Mouse (Mus musculus) cerebellum, postnatal 4 days (tissue): ENCODE results near the gene Ndufa4l2.

ENCODE experiments used
- DNase-seq, 2 experiments: peaks; one replicate each; pipeline ENCODE4 v3.0.0; 2022; ENCODE audit warnings: low spot score in 2 of 2, mixed read lengths in 1 of 2

Ndufa4l2 gene

GRCm38 (mm10) chr10:127526048-127526447 lies 11.3 kb downstream of the Ndufa4l2 start:
- DNase-seq, result no peak

GRCm38 (mm10) chr10:127526681-127527080 lies 11.9 kb downstream of the Ndufa4l2 start:
- DNase-seq, result peak in 1 of 2 experiments; percentile 78

DNA sequence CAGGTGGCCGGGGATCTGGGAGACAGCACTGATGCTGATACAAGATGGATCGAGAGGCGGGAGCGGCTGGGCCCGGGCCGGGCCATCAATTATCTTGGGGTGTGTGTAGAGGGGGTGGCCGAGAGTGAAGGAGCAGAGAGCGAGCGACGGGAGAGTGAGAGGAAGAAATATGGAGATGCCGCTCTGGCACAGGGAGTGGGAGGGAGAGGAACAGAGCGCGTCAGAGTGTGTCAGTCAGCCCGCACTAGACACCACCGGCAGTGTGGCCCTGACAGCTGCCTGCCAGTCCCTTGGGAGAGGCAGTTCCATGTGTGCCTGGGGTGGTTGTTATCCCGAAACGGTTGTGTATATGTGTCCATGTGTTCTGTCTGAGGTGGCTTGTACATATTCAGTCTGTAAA lies 12.7 kb downstream of the Ndufa4l2 start:
- DNase-seq, result no peak

GRCm38 (mm10) chr10:127530945-127531344 lies 16.2 kb downstream of the Ndufa4l2 start:
- DNase-seq, result no peak

GRCm38 (mm10) chr10:127531548-127531947 lies 16.8 kb downstream of the Ndufa4l2 start:
- no peak for DNase-seq

DNA sequence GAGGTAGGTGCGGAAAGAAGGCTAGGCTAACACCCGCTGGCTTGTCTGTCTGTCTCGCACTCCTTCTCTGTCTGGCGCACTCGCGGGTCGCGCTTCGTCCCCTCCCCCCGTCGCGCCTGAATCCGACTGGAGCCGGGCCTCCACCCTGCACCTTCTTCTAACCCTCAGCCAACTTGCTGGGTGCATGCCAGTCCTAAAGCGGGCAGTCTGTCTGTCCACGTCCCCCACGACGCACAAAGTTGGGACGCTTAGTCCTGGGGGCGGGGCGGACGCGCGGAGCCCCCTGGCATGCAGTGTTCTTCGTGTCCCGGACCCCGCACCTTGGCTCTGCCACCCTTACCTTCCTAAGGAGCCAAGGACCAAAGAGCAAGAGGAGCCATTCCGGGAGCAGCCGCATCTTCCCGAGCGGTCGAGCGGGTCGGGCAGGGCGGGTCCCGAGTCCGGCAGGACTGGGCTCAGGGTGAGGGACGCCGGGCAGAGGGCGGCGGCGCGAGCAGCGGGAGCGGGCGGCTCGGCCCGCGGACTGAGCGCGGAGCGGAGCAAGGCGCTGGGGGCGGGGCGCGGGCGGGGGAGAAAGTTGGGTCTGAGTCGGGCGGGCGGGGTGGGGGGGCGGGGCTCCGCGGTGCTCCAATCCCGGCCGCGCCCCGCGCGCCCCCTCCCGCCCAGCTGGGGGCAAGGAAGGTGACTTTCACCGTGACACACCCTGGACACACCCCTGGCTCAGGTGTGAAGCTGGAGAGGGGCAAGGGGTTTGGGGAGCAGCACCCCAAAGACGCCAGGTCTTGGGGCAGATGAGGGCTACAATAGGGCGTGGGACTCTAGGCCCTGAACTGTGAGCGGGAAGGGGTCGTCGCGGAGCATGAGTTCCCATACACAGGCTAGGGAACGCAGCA lies 19.5 kb downstream of the Ndufa4l2 start, which contains the start of gene Nxph4:
Gene Nxph4, minus strand, starts transcription at position 524 of the 893 bp plus-strand sequence.
- no peak for DNase-seq

- no peak for DNase-seq
These were observed 20.2 kb downstream of the Ndufa4l2 start for GRCm38 (mm10) chr10:127534929-127535384.

DNA sequence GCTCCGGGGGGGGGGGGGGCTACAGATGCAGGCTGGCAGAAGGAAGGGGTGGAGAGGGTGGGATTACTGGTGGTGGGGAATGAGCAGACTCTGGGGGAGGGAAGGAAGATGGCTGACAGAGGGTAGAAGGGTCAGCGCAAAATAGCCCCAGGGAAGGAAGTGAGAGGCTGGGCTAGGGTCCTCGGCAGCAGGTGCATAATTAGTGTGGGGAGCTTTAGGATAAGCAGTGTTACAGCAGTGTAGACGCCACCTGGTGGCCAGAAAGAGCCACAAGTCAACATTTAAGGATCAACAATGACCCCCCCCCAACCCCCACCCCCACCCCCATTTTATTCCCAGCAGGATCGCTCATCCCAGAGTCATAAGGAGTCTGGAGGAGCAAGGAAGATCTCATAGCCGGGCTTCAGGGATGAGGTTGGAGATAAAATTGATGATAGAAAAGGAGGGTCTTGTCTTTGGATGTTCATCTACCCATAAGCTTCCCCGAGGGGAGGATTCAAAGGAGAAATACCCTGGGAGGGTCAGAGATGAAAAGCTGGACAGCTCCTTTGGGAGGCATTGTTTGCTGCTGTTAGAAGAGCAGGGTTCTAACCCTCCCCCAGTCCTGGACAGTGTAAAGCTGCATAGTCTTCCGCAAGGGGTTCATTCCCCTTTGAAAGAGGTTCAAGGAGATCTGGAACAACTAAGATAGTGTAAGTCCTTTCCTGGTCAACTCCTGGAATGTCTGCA lies 22.0 kb downstream of the Ndufa4l2 start:
- DNase-seq, result peak in 1 of 2 experiments; percentile 56

DNA sequence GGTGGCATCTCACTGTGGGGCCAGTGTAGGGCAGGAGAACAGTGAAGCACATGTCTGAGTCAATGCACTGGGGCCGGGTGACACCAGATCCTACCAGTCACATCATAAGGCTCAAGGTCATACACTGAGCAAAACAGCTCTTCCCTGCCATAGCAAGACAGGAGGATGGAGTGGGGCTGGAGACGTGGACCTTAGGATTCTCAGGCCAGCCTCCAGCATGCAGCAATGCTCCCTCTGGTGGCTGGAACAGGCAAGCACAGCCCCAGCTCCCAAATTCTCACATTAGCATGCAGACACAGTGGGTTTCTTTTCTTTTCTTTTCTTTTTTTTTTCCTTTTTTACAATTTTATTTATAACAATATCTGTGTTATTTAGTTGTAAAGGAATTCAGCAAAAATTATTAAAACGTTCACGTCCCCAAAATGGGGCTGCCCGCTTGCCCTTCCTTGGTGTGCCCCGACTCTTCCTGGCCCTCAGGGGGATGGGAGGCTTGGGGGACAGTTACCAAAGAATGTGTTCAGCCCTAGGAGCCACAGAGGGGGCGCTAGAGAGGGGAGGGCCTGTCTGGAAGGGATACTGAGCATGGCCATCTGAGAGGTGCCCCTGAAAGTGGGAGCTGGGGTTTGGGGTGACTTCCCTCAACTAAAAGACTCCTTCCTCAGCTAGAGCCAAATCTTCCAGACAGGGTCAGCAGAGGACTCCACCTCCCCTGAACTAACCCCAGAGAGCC lies 23.3 kb downstream of the Ndufa4l2 start:
- peak; percentile 74 to 91 for DNase-seq

- no peak for DNase-seq
These were observed 26.7 kb downstream of the Ndufa4l2 start for GRCm38 (mm10) chr10:127541510-127541909.

GRCm38 (mm10) chr10:127542084-127542483 lies 27.3 kb downstream of the Ndufa4l2 start:
- peak in 1 of 2 experiments; percentile 45 for DNase-seq

DNA sequence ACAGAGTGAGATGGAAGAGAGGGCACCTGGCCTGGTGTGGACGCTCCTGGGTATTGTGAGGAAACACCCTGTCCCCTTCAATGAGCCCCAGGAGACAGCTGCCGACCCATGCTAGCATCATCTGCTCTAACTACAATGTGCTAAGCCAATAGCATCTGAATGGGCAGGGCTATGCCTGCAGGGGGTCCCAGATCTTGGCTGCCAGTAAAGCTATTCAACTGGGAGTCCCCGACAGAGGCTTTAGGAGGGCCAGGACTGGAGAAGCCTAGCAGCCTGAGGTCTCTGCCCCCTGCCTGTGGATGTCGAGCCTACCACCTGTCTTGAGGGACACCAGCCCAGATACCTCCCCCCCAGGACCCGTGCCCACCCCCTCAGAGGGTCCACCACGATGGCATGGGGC lies 28.0 kb downstream of the Ndufa4l2 start:
- DNase-seq, result no peak

DNA sequence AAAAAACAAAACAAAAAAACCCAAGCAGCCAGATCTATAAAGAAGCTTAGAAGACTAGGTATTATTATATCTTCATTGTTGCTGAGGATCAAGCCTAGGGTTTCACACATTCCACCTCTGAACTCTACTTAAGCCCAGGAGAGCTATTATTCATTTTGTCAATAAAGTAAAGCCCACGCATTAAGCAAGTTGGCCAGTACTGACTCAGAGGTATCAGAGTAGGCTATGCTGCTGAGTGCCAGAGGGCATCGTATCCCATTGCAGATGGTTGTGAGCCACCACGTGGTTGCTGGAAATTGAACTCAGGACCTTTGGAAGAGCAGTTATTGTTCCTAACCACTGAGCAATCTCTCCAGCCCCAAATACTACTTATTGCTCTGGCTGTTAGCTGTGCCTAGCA lies 29.1 kb downstream of the Ndufa4l2 start:
- no peak for DNase-seq

- DNase-seq, result no peak
These were observed 29.6 kb downstream of the Ndufa4l2 start for GRCm38 (mm10) chr10:127544375-127544774.

GRCm38 (mm10) chr10:127546505-127546904 lies 31.7 kb downstream of the Ndufa4l2 start:
- no peak for DNase-seq

GRCm38 (mm10) chr10:127548236-127548635 lies 33.5 kb downstream of the Ndufa4l2 start:
- DNase-seq, result no peak

- no peak for DNase-seq
These were observed 35.1 kb downstream of the Ndufa4l2 start for GRCm38 (mm10) chr10:127549892-127550291.

DNA sequence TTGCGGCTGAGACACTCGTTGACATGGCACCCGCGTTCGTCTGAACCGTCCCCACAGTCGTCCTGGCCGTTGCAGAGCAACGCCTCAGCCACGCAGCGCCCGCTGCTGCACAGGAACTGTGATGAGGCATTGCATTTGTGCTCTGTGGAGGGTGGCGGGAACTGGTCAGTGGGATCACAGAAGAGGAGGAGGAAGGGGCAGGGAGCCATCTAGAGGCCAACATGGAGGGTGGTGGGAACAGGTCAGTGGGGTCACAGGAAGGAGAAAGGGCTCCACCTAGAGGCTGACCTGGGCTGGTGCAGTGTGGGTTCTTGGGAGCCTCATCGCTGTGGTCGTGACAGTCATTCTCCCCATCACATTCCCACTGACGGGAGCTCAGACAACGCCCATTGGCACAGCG lies 40.9 kb downstream of the Ndufa4l2 start:
- DNase-seq, result peak in 1 of 2 experiments; percentile 70

DNA sequence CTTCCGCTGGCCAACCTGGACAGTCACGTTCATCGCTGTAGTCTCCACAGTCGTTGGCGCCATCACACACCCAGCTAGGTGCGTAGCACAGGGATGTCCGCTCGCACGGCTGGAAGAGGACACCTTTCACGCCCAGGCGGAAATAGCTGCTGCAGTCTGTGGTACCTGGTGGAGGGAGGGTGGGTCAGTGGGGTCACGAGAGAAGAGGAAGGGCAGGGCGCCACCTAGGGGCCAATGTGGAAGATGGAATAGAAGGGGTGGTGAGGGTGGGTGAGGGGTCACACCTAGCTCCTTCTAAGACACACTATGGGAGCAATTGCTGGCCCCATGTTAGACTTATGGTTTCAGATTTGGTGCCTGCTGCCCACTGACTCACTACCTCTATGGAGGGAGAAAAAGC lies 42.6 kb downstream of the Ndufa4l2 start:
- DNase-seq, result no peak

DNA sequence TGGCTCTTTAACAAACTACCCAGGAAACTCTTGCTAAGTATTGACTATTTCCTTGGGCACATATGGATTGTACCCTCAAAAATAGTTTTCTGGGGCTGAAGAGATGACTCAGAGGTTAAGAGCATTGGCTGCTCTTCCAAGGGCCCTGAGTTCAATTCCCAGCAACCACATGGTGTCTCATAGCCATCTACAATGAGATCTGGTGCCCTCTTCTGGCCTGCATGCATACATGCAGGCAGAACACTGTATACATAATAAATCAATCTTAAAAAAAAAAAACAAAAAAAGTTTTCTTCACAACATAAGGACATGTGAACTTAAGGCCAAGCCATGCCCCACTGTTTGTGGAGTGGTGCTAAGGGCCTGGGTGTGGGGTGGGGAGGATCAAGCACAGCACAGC lies 46.4 kb downstream of the Ndufa4l2 start:
- no peak for DNase-seq

- DNase-seq, result no peak
These were observed 49.1 kb downstream of the Ndufa4l2 start for GRCm38 (mm10) chr10:127563840-127564239.

DNA sequence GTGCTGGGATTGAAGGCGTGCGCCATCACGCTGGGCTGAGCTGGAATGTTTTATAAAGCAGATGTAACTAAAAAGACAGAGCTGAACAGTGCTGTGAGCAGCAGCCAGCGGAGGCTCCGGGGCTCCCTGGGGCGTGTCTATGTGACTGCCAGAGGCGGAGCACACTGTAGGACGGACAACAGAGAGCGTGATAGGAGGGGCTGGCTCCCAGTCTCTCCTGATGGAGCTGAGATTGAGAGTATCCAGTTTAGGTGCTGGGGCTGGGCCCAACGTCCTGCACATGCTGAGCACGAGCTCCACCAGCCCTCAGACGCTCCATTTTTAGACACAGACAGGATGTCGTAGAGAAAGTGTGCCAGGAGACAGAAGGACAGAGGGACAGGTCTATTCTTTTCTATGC lies 49.5 kb downstream of the Ndufa4l2 start:
- no peak for DNase-seq
